Comparison of ENCODE assay signal across 7 mouse cellular contexts in the genomic region with DNA sequence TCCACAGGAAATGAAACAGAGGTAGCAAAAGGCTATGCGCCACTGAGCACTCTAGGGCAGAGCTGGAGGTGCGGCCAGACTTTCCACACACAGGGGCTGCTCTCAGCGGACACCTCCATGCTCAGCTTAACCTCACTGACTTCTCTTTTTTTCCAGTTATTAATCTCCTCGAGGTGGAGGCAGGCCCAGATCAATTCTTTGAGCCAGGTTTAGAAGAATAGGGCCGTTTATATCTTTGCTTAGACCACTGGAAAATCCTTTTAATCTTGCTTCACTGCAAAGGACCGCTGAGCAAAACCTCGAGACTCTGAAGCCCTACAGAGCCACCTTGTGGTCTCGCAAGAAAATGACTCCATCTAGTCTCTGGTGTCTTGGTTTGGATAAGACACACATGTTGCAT. TPM values are rescaled to one million over a fixed set of nuclear protein-coding genes. Genes with fewer than 3 reads are reported as not detected.
A peak's percentile ranks its signal among the peaks of the same experiment; 100 is the strongest.
DNase-seq lines count a peak whose midpoint lies in the region; ATAC-seq and TF ChIP-seq lines count a peak whose summit lies in the region.

No protein-coding gene starts in this region.

- peak overlapping the region; percentile 36 for H3K4me3 ChIP-seq in cerebellum, adult 2 months (replicated peaks; ENCODE audit: insufficient read depth, low read depth, low read length)
- H3K4me3 ChIP-seq in forebrain, embryonic 16.5 days (replicated peaks; ENCODE audit: low read length): peak overlapping the region; percentile 30
- H3K4me3 ChIP-seq in intestine, embryonic 14.5 days (ENCODE audit: low read depth, low read length): no peak overlapping the region; the same call in 1 of the 2 replicates
- no peak overlapping the region for H3K4me3 ChIP-seq in limb, embryonic 11.5 days (ENCODE audit: low read depth, low read length)
- H3K4me3 ChIP-seq in midbrain, embryonic 16.5 days (ENCODE audit: low read depth, low read length): peak overlapping the region; percentile 25
- H3K4me3 ChIP-seq in thymus, adult 2 months (ENCODE audit: control insufficient read depth, insufficient read depth, low read length): no peak overlapping the region

- TF ChIP-seq CTCF in cerebellum, adult 2 months (IDR thresholded peaks at IDR 0.05; ENCODE audit: borderline replicate concordance, insufficient read depth, low read depth, low read length): peak; percentile 73; the same call in 1 of the 2 replicates
- no peak for TF ChIP-seq CTCF in thymus, adult 2 months (IDR thresholded peaks at IDR 0.05; ENCODE audit: borderline replicate concordance, control insufficient read depth, extremely low read depth, insufficient read depth, low read length, poor library complexity)

- ATAC-seq in forebrain, embryonic 16.5 days: peak; percentile 74
- ATAC-seq in intestine, embryonic 14.5 days (replicated peaks; ENCODE audit: low FRiP score, low TSS enrichment, low read depth): peak; percentile 80
- peak; percentile 81 for ATAC-seq in limb, embryonic 11.5 days (ENCODE audit: insufficient number of reproducible peaks, low FRiP score, low TSS enrichment, low read depth)
- peak; percentile 80 for ATAC-seq in midbrain, embryonic 16.5 days

- DNase-seq in ZHBTc4 (ENCODE audit: low read depth, low spot score): peak; percentile 68
- DNase-seq in cerebellum, adult 2 months: peak; percentile 66 to 76
- peak; percentile 68 for DNase-seq in intestine, embryonic 14.5 days (ENCODE audit: low spot score)
- peak; percentile 53 for DNase-seq in limb, embryonic 11.5 days (ENCODE audit: low spot score)
- DNase-seq in thymus, adult 2 months: no peak

- peak overlapping the region; percentile 49 for H3K4me2 ChIP-seq in forebrain, embryonic 16.5 days (ENCODE audit: low read length)
- peak overlapping the region; percentile 45 for H3K4me2 ChIP-seq in intestine, embryonic 14.5 days (ENCODE audit: low read length)
- H3K4me2 ChIP-seq in limb, embryonic 11.5 days (ENCODE audit: low read depth, severe bottlenecking): peak overlapping the region; percentile 3; the same call in 1 of the 2 replicates
- peak overlapping the region; percentile 56 for H3K4me2 ChIP-seq in midbrain, embryonic 16.5 days (ENCODE audit: low read length)

- H3K4me1 ChIP-seq in cerebellum, adult 2 months (ENCODE audit: control insufficient read depth, insufficient read depth, low read length): peaks cover 15% of the 10 kb centered on the region; the same call in 1 of the 2 replicates
- H3K4me1 ChIP-seq in forebrain, embryonic 16.5 days (replicated peaks; ENCODE audit: control insufficient read depth, insufficient read depth, low read length): peaks cover 17% of the 10 kb centered on the region
- H3K4me1 ChIP-seq in intestine, embryonic 14.5 days (replicated peaks; ENCODE audit: control insufficient read depth, insufficient read depth, low read length): no peaks in the 10 kb centered on the region
- no peaks in the 10 kb centered on the region for H3K4me1 ChIP-seq in limb, embryonic 11.5 days (ENCODE audit: control insufficient read depth, insufficient read depth, low read length)
- peaks cover 9% of the 10 kb centered on the region for H3K4me1 ChIP-seq in midbrain, embryonic 16.5 days (ENCODE audit: control insufficient read depth, insufficient read depth, low read length)
- H3K4me1 ChIP-seq in thymus, adult 2 months (replicated peaks; ENCODE audit: control insufficient read depth, insufficient read depth, low read length): no peaks in the 10 kb centered on the region

- H3K9ac ChIP-seq in forebrain, embryonic 16.5 days (replicated peaks; ENCODE audit: low read depth, low read length): no peak overlapping the region; the same call in 1 of the 2 replicates
- H3K9ac ChIP-seq in intestine, embryonic 14.5 days (ENCODE audit: low read length): no peak overlapping the region
- H3K9ac ChIP-seq in limb, embryonic 11.5 days (ENCODE audit: low read length): no peak overlapping the region
- H3K9ac ChIP-seq in midbrain, embryonic 16.5 days (ENCODE audit: low read depth, low read length): peak overlapping the region; percentile 38

- no peaks in the 10 kb centered on the region for H3K27me3 ChIP-seq in cerebellum, adult 2 months (ENCODE audit: control insufficient read depth, insufficient read depth, low read length)
- H3K27me3 ChIP-seq in forebrain, embryonic 16.5 days (replicated peaks; ENCODE audit: control insufficient read depth, insufficient read depth, low read length): peaks cover 6% of the 10 kb centered on the region; the same call in 1 of the 2 replicates
- H3K27me3 ChIP-seq in intestine, embryonic 14.5 days (replicated peaks; ENCODE audit: control insufficient read depth, insufficient read depth, low read length): no peaks in the 10 kb centered on the region
- H3K27me3 ChIP-seq in limb, embryonic 11.5 days (ENCODE audit: control insufficient read depth, insufficient read depth, low read length): no peaks in the 10 kb centered on the region
- peaks cover 10% of the 10 kb centered on the region for H3K27me3 ChIP-seq in midbrain, embryonic 16.5 days (ENCODE audit: control insufficient read depth, insufficient read depth, low read depth, low read length)
- H3K27me3 ChIP-seq in thymus, adult 2 months (ENCODE audit: control insufficient read depth, insufficient read depth, low read length): no peaks in the 10 kb centered on the region

- no peaks in the 10 kb centered on the region for H3K9me3 ChIP-seq in forebrain, embryonic 16.5 days (ENCODE audit: control insufficient read depth, low read length)
- H3K9me3 ChIP-seq in intestine, embryonic 14.5 days (ENCODE audit: control insufficient read depth, low read length): no peaks in the 10 kb centered on the region
- no peaks in the 10 kb centered on the region for H3K9me3 ChIP-seq in limb, embryonic 11.5 days (ENCODE audit: control insufficient read depth, low read length)
- H3K9me3 ChIP-seq in midbrain, embryonic 16.5 days (replicated peaks; ENCODE audit: control insufficient read depth, low read length, poor library complexity, severe bottlenecking): no peaks in the 10 kb centered on the region

- no peaks in the 10 kb centered on the region for H3K36me3 ChIP-seq in forebrain, embryonic 16.5 days (ENCODE audit: control insufficient read depth, insufficient read depth)
- no peaks in the 10 kb centered on the region for H3K36me3 ChIP-seq in intestine, embryonic 14.5 days (ENCODE audit: control insufficient read depth, insufficient read depth, low read length)
- H3K36me3 ChIP-seq in limb, embryonic 11.5 days (ENCODE audit: control insufficient read depth, insufficient read depth, low read length): no peaks in the 10 kb centered on the region
- H3K36me3 ChIP-seq in midbrain, embryonic 16.5 days (ENCODE audit: control insufficient read depth, insufficient read depth, low read length): no peaks in the 10 kb centered on the region
- no peaks in the 10 kb centered on the region for H3K36me3 ChIP-seq in thymus, adult 2 months (ENCODE audit: control insufficient read depth, insufficient read depth, low read length)

- 6% methylated on average over 8 of the region's 8 CpGs for WGBS in cerebellum, adult 2 months
- 3% methylated on average over 8 of the region's 8 CpGs for WGBS in forebrain, embryonic 16.5 days
- 8% methylated on average over 8 of the region's 8 CpGs for WGBS in intestine, embryonic 14.5 days
- 6% methylated on average over 8 of the region's 8 CpGs for WGBS in limb, embryonic 11.5 days
- 3% methylated on average over 8 of the region's 8 CpGs for WGBS in midbrain, embryonic 16.5 days
- WGBS in thymus, adult 2 months: 23% methylated on average over 8 of the region's 8 CpGs

- H3K27ac ChIP-seq in cerebellum, adult 2 months (ENCODE audit: insufficient read depth, low read length): no peak overlapping the region
- no peak overlapping the region for H3K27ac ChIP-seq in forebrain, embryonic 16.5 days (ENCODE audit: low read length)
- H3K27ac ChIP-seq in intestine, embryonic 14.5 days (ENCODE audit: low read depth): no peak overlapping the region
- H3K27ac ChIP-seq in limb, embryonic 11.5 days (replicated peaks; ENCODE audit: low read depth, low read length): no peak overlapping the region
- 0 out of 2 replicates have a peak overlapping the region, but pooled peaks have one; percentile 17 for H3K27ac ChIP-seq in midbrain, embryonic 16.5 days (ENCODE audit: low read length)
- no peak overlapping the region for H3K27ac ChIP-seq in thymus, adult 2 months (ENCODE audit: control insufficient read depth, insufficient read depth, low read length)

- TF ChIP-seq POLR2A in cerebellum, adult 2 months (IDR thresholded peaks at IDR 0.05; ENCODE audit: borderline replicate concordance, insufficient read depth, low read length): no peak
- no peak for TF ChIP-seq POLR2A in thymus, adult 2 months (IDR thresholded peaks at IDR 0.05; ENCODE audit: control insufficient read depth, extremely low read depth, insufficient read depth, low read length, poor library complexity)

RNA-seq across cellular contexts. Expression of a gene that starts 15.8 kb away (rescaled TPM):
- 35.8 and 37.6 TPM in 2 replicates for polyA plus RNA-seq in cerebellum, adult 2 months (2012; rRNA removed)
- polyA plus RNA-seq in forebrain, embryonic 16.5 days (2015; fragmentation: Nextera tagmentation; extraction: Ambion mirVana): 23.6 and 27.0 TPM in 2 replicates
- 4.6 and 5.1 TPM in 2 replicates for polyA plus RNA-seq in intestine, embryonic 14.5 days (2014; fragmentation: Nextera tagmentation; extraction: Ambion mirVana)
- 28.6 and 38.6 TPM in 2 replicates for polyA plus RNA-seq in limb, embryonic 11.5 days (2014; fragmentation: Nextera tagmentation; extraction: Ambion mirVana)
- 28.0 and 33.6 TPM in 2 replicates for polyA plus RNA-seq in midbrain, embryonic 16.5 days (2015; fragmentation: Nextera tagmentation; extraction: Ambion mirVana)
- 1.6 and 2.0 TPM in 2 replicates for polyA plus RNA-seq in thymus, adult 2 months (2012; rRNA removed)

Comparison
In these comparisons a context has a peak if more than half of its experiments do, and no peak if none do; other contexts are left out.
1. H3K4me3 ChIP-seq: peak in cerebellum, adult 2 months (single experiment), forebrain, embryonic 16.5 days (single experiment) and midbrain, embryonic 16.5 days (single experiment); none in intestine, embryonic 14.5 days (single experiment), limb, embryonic 11.5 days (single experiment) and thymus, adult 2 months (single experiment).
2. H3K4me2 ChIP-seq: peak in every context shown above with its lines; median percentile 56 in midbrain, embryonic 16.5 days; 49 in forebrain, embryonic 16.5 days; 45 in intestine, embryonic 14.5 days; 3 in limb, embryonic 11.5 days.
3. Peak in every context shown above with its lines, with median percentiles within 50 percentile points of each other: ATAC-seq.